Mouse (Mus musculus): ENCODE data around the gene Klk7. TPM values are rescaled to one million over a fixed set of nuclear protein-coding genes. Genes with fewer than 3 reads are reported as not detected.
A peak's percentile ranks its signal among the peaks of the same experiment; 100 is the strongest.

Klk7 gene
- polyA plus RNA-seq, 1 experiment from 2014 or later: 0.11 TPM

GRCm38 (mm10) chr7:43775311-43776057, 35.6 kb upstream of the Klk7 start:
- Histone ChIP-seq H3K4me2 (replicated peaks; ENCODE audit: low read depth, low read length) (no peak overlapping the region), H3K36me3 (ENCODE audit: control insufficient read depth, insufficient read depth, low read length) (no peaks in the 10 kb centered on the region), H3K9me3 (ENCODE audit: control insufficient read depth, low read length) (no peaks in the 10 kb centered on the region), H3K9ac (ENCODE audit: low read depth, low read length) (no peak overlapping the region), H3K4me3 (ENCODE audit: low read depth, low read length) (no peak overlapping the region), H3K4me1 (replicated peaks; ENCODE audit: control insufficient read depth, insufficient read depth, low read length) (no peaks in the 10 kb centered on the region), H3K27me3 (ENCODE audit: control insufficient read depth, insufficient read depth, low read length) (no peaks in the 10 kb centered on the region), H3K27ac (ENCODE audit: low read depth, low read length) (no peak overlapping the region)
- ATAC-seq (ENCODE audit: low FRiP score) (no peak), DNase-seq (ENCODE audit: low spot score) (no peak)
- 44% methylated on average over 7 of the region's 7 CpGs for WGBS

- no peak overlapping the region for H3K27ac ChIP-seq (ENCODE audit: low read depth, low read length)
- no peaks in the 10 kb centered on the region for H3K36me3 ChIP-seq (ENCODE audit: control insufficient read depth, insufficient read depth, low read length)
- no peaks in the 10 kb centered on the region for H3K27me3 ChIP-seq (ENCODE audit: control insufficient read depth, insufficient read depth, low read length)
- H3K9ac ChIP-seq (ENCODE audit: low read depth, low read length): no peak overlapping the region
- DNase-seq (ENCODE audit: low spot score) (no peak), ATAC-seq (ENCODE audit: low FRiP score) (no peak)
- H3K4me2 ChIP-seq (replicated peaks; ENCODE audit: low read depth, low read length): no peak overlapping the region
- H3K9me3 ChIP-seq (ENCODE audit: control insufficient read depth, low read length): no peaks in the 10 kb centered on the region
- H3K4me1 ChIP-seq (replicated peaks; ENCODE audit: control insufficient read depth, insufficient read depth, low read length): no peaks in the 10 kb centered on the region
- H3K4me3 ChIP-seq (ENCODE audit: low read depth, low read length): no peak overlapping the region
- whole genome bisulfite sequencing: 91% methylated on average over 5 of the region's 5 CpGs
These were observed 34.6 kb upstream of the Klk7 start for GRCm38 (mm10) chr7:43776506-43776905.

- no peaks in the 10 kb centered on the region for H3K27me3 ChIP-seq (ENCODE audit: control insufficient read depth, insufficient read depth, low read length)
- 86% methylated on average over 12 of the region's 12 CpGs for WGBS
- no peak for DNase-seq (ENCODE audit: low spot score)
These were observed 33.7 kb upstream of the Klk7 start for GRCm38 (mm10) chr7:43777423-43777822.

GRCm38 (mm10) chr7:43778176-43778970, 32.7 kb upstream of the Klk7 start:
- H3K36me3 ChIP-seq (ENCODE audit: control insufficient read depth, insufficient read depth, low read length): no peaks in the 10 kb centered on the region
- no peak overlapping the region for H3K4me3 ChIP-seq (ENCODE audit: low read depth, low read length)
- no peak overlapping the region for H3K4me2 ChIP-seq (replicated peaks; ENCODE audit: low read depth, low read length)
- no peak overlapping the region for H3K9ac ChIP-seq (ENCODE audit: low read depth, low read length)
- no peak for ATAC-seq (ENCODE audit: low FRiP score)
- H3K27ac ChIP-seq (ENCODE audit: low read depth, low read length): no peak overlapping the region
- DNase-seq (ENCODE audit: low spot score): no peak
- no peaks in the 10 kb centered on the region for H3K4me1 ChIP-seq (replicated peaks; ENCODE audit: control insufficient read depth, insufficient read depth, low read length)
- H3K27me3 ChIP-seq (ENCODE audit: control insufficient read depth, insufficient read depth, low read length): no peaks in the 10 kb centered on the region
- 89% methylated on average over 10 of the region's 10 CpGs for WGBS
- no peaks in the 10 kb centered on the region for H3K9me3 ChIP-seq (ENCODE audit: control insufficient read depth, low read length)

More at GRCm38 (mm10) chr7:43777423-43777822, 33.7 kb upstream of the Klk7 start:
- Histone ChIP-seq H3K9ac (ENCODE audit: low read depth, low read length) (no peak overlapping the region), H3K4me1 (replicated peaks; ENCODE audit: control insufficient read depth, insufficient read depth, low read length) (no peaks in the 10 kb centered on the region), H3K36me3 (ENCODE audit: control insufficient read depth, insufficient read depth, low read length) (no peaks in the 10 kb centered on the region), H3K27ac (ENCODE audit: low read depth, low read length) (no peak overlapping the region), H3K9me3 (ENCODE audit: control insufficient read depth, low read length) (no peaks in the 10 kb centered on the region), H3K4me3 (ENCODE audit: low read depth, low read length) (no peak overlapping the region), H3K4me2 (replicated peaks; ENCODE audit: low read depth, low read length) (no peak overlapping the region)
- no peak for ATAC-seq (ENCODE audit: low FRiP score)

- ATAC-seq (ENCODE audit: low FRiP score) (no peak), DNase-seq (ENCODE audit: low spot score) (no peak)
- no peak overlapping the region for H3K27ac ChIP-seq (ENCODE audit: low read depth, low read length)
- H3K4me1 ChIP-seq (replicated peaks; ENCODE audit: control insufficient read depth, insufficient read depth, low read length): no peaks in the 10 kb centered on the region
- no peaks in the 10 kb centered on the region for H3K9me3 ChIP-seq (ENCODE audit: control insufficient read depth, low read length)
- no peak overlapping the region for H3K4me2 ChIP-seq (replicated peaks; ENCODE audit: low read depth, low read length)
- no peak overlapping the region for H3K4me3 ChIP-seq (ENCODE audit: low read depth, low read length)
- no peaks in the 10 kb centered on the region for H3K36me3 ChIP-seq (ENCODE audit: control insufficient read depth, insufficient read depth, low read length)
- no peak overlapping the region for H3K9ac ChIP-seq (ENCODE audit: low read depth, low read length)
- H3K27me3 ChIP-seq (ENCODE audit: control insufficient read depth, insufficient read depth, low read length): no peaks in the 10 kb centered on the region
- 69% methylated on average over 6 of the region's 6 CpGs for WGBS
These were observed 30.9 kb upstream of the Klk7 start for GRCm38 (mm10) chr7:43780241-43780640.

- DNase-seq (ENCODE audit: low spot score): no peak
- Histone ChIP-seq H3K4me2 (replicated peaks; ENCODE audit: low read depth, low read length) (no peak within 1 kb of the TSS), H3K9me3 (ENCODE audit: control insufficient read depth, low read length) (no peaks in the 10 kb centered on the region), H3K27ac (ENCODE audit: low read depth, low read length) (no peak within 1 kb of the TSS), H3K4me3 (ENCODE audit: low read depth, low read length) (no peak within 1 kb of the TSS), H3K9ac (ENCODE audit: low read depth, low read length) (no peak within 1 kb of the TSS), H3K4me1 (replicated peaks; ENCODE audit: control insufficient read depth, insufficient read depth, low read length) (no peaks in the 10 kb centered on the region), H3K27me3 (ENCODE audit: control insufficient read depth, insufficient read depth, low read length) (no peaks in the 10 kb centered on the region), H3K36me3 (ENCODE audit: control insufficient read depth, insufficient read depth, low read length) (no peaks in the 10 kb centered on the region)
- ATAC-seq (ENCODE audit: low FRiP score): no peak
- 46% methylated on average over 5 of the region's 5 CpGs for WGBS
These were observed 30.3 kb upstream of the Klk7 start, which contains the start of gene Klk10 for GRCm38 (mm10) chr7:43780746-43781145. Klk10 (plus strand) TSS chr7:43781035.

- Histone ChIP-seq H3K4me1 (replicated peaks; ENCODE audit: control insufficient read depth, insufficient read depth, low read length) (no peaks in the 10 kb centered on the region), H3K27ac (ENCODE audit: low read depth, low read length) (no peak overlapping the region), H3K9me3 (ENCODE audit: control insufficient read depth, low read length) (no peaks in the 10 kb centered on the region), H3K27me3 (ENCODE audit: control insufficient read depth, insufficient read depth, low read length) (no peaks in the 10 kb centered on the region), H3K9ac (ENCODE audit: low read depth, low read length) (no peak overlapping the region), H3K36me3 (ENCODE audit: control insufficient read depth, insufficient read depth, low read length) (no peaks in the 10 kb centered on the region), H3K4me3 (ENCODE audit: low read depth, low read length) (no peak overlapping the region), H3K4me2 (replicated peaks; ENCODE audit: low read depth, low read length) (no peak overlapping the region)
- no peak for ATAC-seq (ENCODE audit: low FRiP score)
- no peak for DNase-seq (ENCODE audit: low spot score)
- 87% methylated on average over 11 of the region's 11 CpGs for WGBS
These were observed 29.6 kb upstream of the Klk7 start for GRCm38 (mm10) chr7:43781541-43781940.

- H3K9ac ChIP-seq (ENCODE audit: low read depth, low read length): peak overlapping the region; percentile 43; the same call in 1 of the 2 replicates
- 6% methylated on average over 36 of the region's 36 CpGs for WGBS
- no peaks in the 10 kb centered on the region for H3K36me3 ChIP-seq (ENCODE audit: control insufficient read depth, insufficient read depth, low read length)
- no peak overlapping the region for H3K27ac ChIP-seq (ENCODE audit: low read depth, low read length)
- DNase-seq (ENCODE audit: low spot score): peak; percentile 95
- H3K4me2 ChIP-seq (replicated peaks; ENCODE audit: low read depth, low read length): peak overlapping the region; percentile 45
- no peaks in the 10 kb centered on the region for H3K4me1 ChIP-seq (replicated peaks; ENCODE audit: control insufficient read depth, insufficient read depth, low read length)
- peak overlapping the region; percentile 6; the same call in 1 of the 2 replicates for H3K4me3 ChIP-seq (ENCODE audit: low read depth, low read length)
- ATAC-seq (ENCODE audit: low FRiP score): peak; percentile 82
- no peaks in the 10 kb centered on the region for H3K9me3 ChIP-seq (ENCODE audit: control insufficient read depth, low read length)
- H3K27me3 ChIP-seq (ENCODE audit: control insufficient read depth, insufficient read depth, low read length): no peaks in the 10 kb centered on the region
These were observed 28.5 kb upstream of the Klk7 start for GRCm38 (mm10) chr7:43782275-43783265.
